Mouse (Mus musculus): ENCODE data around the gene Tmem231. TPM values are rescaled to one million over a fixed set of nuclear protein-coding genes. Genes with fewer than 3 reads are reported as not detected.

Gene Tmem231
- polyA plus RNA-seq, 1 experiment from 2014 or later, result 18.6 TPM

DNA sequence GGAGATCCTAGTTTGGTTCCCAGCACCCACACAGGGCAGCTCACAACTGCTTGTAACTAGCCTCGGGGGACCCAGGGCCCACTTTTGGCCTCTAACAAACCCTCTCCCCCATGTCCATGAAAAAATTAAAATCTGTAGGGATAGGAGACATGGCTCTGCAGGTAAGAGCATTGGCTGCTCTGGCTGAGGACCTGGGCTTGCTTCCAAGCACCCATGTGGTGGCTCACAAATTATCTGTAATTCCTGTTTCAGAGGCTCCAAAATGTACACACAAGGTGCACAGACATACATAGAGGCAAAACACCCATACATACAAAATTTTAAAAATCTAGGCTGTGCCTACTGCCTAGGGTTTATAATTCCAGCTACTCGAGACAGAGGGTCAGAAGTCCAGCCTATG, 23.6 kb upstream of the Tmem231 start:
- Histone ChIP-seq H3K27me3 (ENCODE audit: control insufficient read depth, insufficient read depth, low read length) (no peaks in the 10 kb centered on the region), H3K9ac (replicated peaks; ENCODE audit: low read length) (no peak overlapping the region), H3K4me3 (ENCODE audit: low read depth, low read length) (no peak overlapping the region), H3K4me1 (ENCODE audit: control insufficient read depth, insufficient read depth, low read length) (no peaks in the 10 kb centered on the region), H3K27ac (replicated peaks; ENCODE audit: low read depth, low read length) (no peak overlapping the region), H3K4me2 (ENCODE audit: low read depth, low read length) (no peak overlapping the region), H3K36me3 (replicated peaks; ENCODE audit: control insufficient read depth, insufficient read depth, low read depth, low read length) (no peaks in the 10 kb centered on the region; the same call in 1 of the 2 replicates), H3K9me3 (replicated peaks; ENCODE audit: control insufficient read depth, low read length) (no peaks in the 10 kb centered on the region)
- DNase-seq (ENCODE audit: low spot score) (no peak), ATAC-seq (replicated peaks; ENCODE audit: insufficient number of reproducible peaks, low FRiP score, low TSS enrichment, low read depth) (no peak)
- 89% methylated on average over 2 of the region's 2 CpGs for WGBS

- Histone ChIP-seq H3K36me3 (replicated peaks; ENCODE audit: control insufficient read depth, insufficient read depth, low read depth, low read length) (no peaks in the 10 kb centered on the region; the same call in 1 of the 2 replicates), H3K4me1 (ENCODE audit: control insufficient read depth, insufficient read depth, low read length) (no peaks in the 10 kb centered on the region), H3K27ac (replicated peaks; ENCODE audit: low read depth, low read length) (no peak overlapping the region), H3K9ac (replicated peaks; ENCODE audit: low read length) (no peak overlapping the region), H3K4me2 (ENCODE audit: low read depth, low read length) (no peak overlapping the region), H3K9me3 (replicated peaks; ENCODE audit: control insufficient read depth, low read length) (no peaks in the 10 kb centered on the region), H3K27me3 (ENCODE audit: control insufficient read depth, insufficient read depth, low read length) (no peaks in the 10 kb centered on the region), H3K4me3 (ENCODE audit: low read depth, low read length) (no peak overlapping the region)
- no peak for ATAC-seq (replicated peaks; ENCODE audit: insufficient number of reproducible peaks, low FRiP score, low TSS enrichment, low read depth)
- 89% methylated on average over 5 of the region's 5 CpGs for WGBS
- no peak for DNase-seq (ENCODE audit: low spot score)
These were observed 22.2 kb upstream of the Tmem231 start for GRCm38 (mm10) chr8:111955879-111956278.

GRCm38 (mm10) chr8:111954844-111955594, 21.3 kb upstream of the Tmem231 start:
- DNase-seq (ENCODE audit: low spot score) (no peak), ATAC-seq (replicated peaks; ENCODE audit: insufficient number of reproducible peaks, low FRiP score, low TSS enrichment, low read depth) (no peak)
- Histone ChIP-seq H3K9ac (replicated peaks; ENCODE audit: low read length) (no peak overlapping the region), H3K27ac (replicated peaks; ENCODE audit: low read depth, low read length) (no peak overlapping the region), H3K36me3 (replicated peaks; ENCODE audit: control insufficient read depth, insufficient read depth, low read depth, low read length) (no peaks in the 10 kb centered on the region; the same call in 1 of the 2 replicates), H3K4me2 (ENCODE audit: low read depth, low read length) (no peak overlapping the region), H3K27me3 (ENCODE audit: control insufficient read depth, insufficient read depth, low read length) (no peaks in the 10 kb centered on the region), H3K9me3 (replicated peaks; ENCODE audit: control insufficient read depth, low read length) (no peaks in the 10 kb centered on the region), H3K4me3 (ENCODE audit: low read depth, low read length) (no peak overlapping the region), H3K4me1 (ENCODE audit: control insufficient read depth, insufficient read depth, low read length) (no peaks in the 10 kb centered on the region)
- WGBS, result 89% methylated on average over 4 of the region's 4 CpGs

GRCm38 (mm10) chr8:111951936-111952335, 18.3 kb upstream of the Tmem231 start:
- no peak overlapping the region for H3K9ac ChIP-seq (replicated peaks; ENCODE audit: low read length)
- no peak overlapping the region for H3K27ac ChIP-seq (replicated peaks; ENCODE audit: low read depth, low read length)
- H3K4me1 ChIP-seq (ENCODE audit: control insufficient read depth, insufficient read depth, low read length), result no peaks in the 10 kb centered on the region
- H3K36me3 ChIP-seq (replicated peaks; ENCODE audit: control insufficient read depth, insufficient read depth, low read depth, low read length), result peaks cover 2% of the 10 kb centered on the region
- no peaks in the 10 kb centered on the region for H3K27me3 ChIP-seq (ENCODE audit: control insufficient read depth, insufficient read depth, low read length)
- no peak overlapping the region for H3K4me2 ChIP-seq (ENCODE audit: low read depth, low read length)
- no peak overlapping the region for H3K4me3 ChIP-seq (ENCODE audit: low read depth, low read length)
- no peak for ATAC-seq (replicated peaks; ENCODE audit: insufficient number of reproducible peaks, low FRiP score, low TSS enrichment, low read depth)
- H3K9me3 ChIP-seq (replicated peaks; ENCODE audit: control insufficient read depth, low read length), result no peaks in the 10 kb centered on the region
- 97% methylated on average over 5 of the region's 5 CpGs for WGBS
- no peak for DNase-seq (ENCODE audit: low spot score)

- no peak for ATAC-seq (replicated peaks; ENCODE audit: insufficient number of reproducible peaks, low FRiP score, low TSS enrichment, low read depth)
These were observed 17.6 kb upstream of the Tmem231 start for GRCm38 (mm10) chr8:111951317-111951716.

DNA sequence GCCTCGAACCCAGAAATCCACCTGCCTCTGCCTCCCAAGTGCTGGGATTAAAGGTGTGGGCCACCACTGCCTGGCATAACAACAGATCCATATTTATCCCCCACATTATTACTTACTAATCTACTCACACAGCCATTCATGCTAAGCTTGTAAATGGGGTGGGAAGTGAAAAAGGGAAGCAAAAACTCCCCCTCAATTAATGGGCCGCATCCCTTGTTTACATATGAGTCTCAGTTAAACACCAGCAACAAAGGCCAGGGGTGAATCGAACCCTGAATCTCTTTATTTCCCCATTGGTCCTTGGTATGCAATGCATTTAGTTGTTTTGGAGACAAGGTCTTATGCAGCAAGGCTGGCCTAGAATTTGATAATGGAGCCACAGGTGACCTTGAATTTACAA, 17.2 kb upstream of the Tmem231 start:
- Histone ChIP-seq H3K9me3 (replicated peaks; ENCODE audit: control insufficient read depth, low read length) (no peaks in the 10 kb centered on the region), H3K27me3 (ENCODE audit: control insufficient read depth, insufficient read depth, low read length) (no peaks in the 10 kb centered on the region), H3K27ac (replicated peaks; ENCODE audit: low read depth, low read length) (no peak overlapping the region), H3K4me1 (ENCODE audit: control insufficient read depth, insufficient read depth, low read length) (no peaks in the 10 kb centered on the region), H3K36me3 (replicated peaks; ENCODE audit: control insufficient read depth, insufficient read depth, low read depth, low read length) (peaks cover 2% of the 10 kb centered on the region), H3K4me3 (ENCODE audit: low read depth, low read length) (no peak overlapping the region), H3K4me2 (ENCODE audit: low read depth, low read length) (no peak overlapping the region), H3K9ac (replicated peaks; ENCODE audit: low read length) (no peak overlapping the region)
- ATAC-seq (replicated peaks; ENCODE audit: insufficient number of reproducible peaks, low FRiP score, low TSS enrichment, low read depth) (no peak), DNase-seq (ENCODE audit: low spot score) (no peak)
- 87% methylated on average over 3 of the region's 3 CpGs for WGBS

More at GRCm38 (mm10) chr8:111951317-111951716, 17.6 kb upstream of the Tmem231 start:
- H3K27me3 ChIP-seq (ENCODE audit: control insufficient read depth, insufficient read depth, low read length), result no peaks in the 10 kb centered on the region
- 94% methylated on average over 7 of the region's 7 CpGs for WGBS
- H3K4me2 ChIP-seq (ENCODE audit: low read depth, low read length), result no peak overlapping the region
- no peak overlapping the region for H3K27ac ChIP-seq (replicated peaks; ENCODE audit: low read depth, low read length)
- peaks cover 2% of the 10 kb centered on the region for H3K36me3 ChIP-seq (replicated peaks; ENCODE audit: control insufficient read depth, insufficient read depth, low read depth, low read length)
- H3K4me1 ChIP-seq (ENCODE audit: control insufficient read depth, insufficient read depth, low read length), result no peaks in the 10 kb centered on the region
- H3K4me3 ChIP-seq (ENCODE audit: low read depth, low read length), result no peak overlapping the region
- DNase-seq (ENCODE audit: low spot score), result no peak
- no peaks in the 10 kb centered on the region for H3K9me3 ChIP-seq (replicated peaks; ENCODE audit: control insufficient read depth, low read length)
- no peak overlapping the region for H3K9ac ChIP-seq (replicated peaks; ENCODE audit: low read length)

- no peaks in the 10 kb centered on the region for H3K4me1 ChIP-seq (ENCODE audit: control insufficient read depth, insufficient read depth, low read length)
- H3K27ac ChIP-seq (replicated peaks; ENCODE audit: low read depth, low read length), result no peak overlapping the region
- H3K36me3 ChIP-seq (replicated peaks; ENCODE audit: control insufficient read depth, insufficient read depth, low read depth, low read length), result peaks cover 2% of the 10 kb centered on the region
- no peaks in the 10 kb centered on the region for H3K27me3 ChIP-seq (ENCODE audit: control insufficient read depth, insufficient read depth, low read length)
- H3K9me3 ChIP-seq (replicated peaks; ENCODE audit: control insufficient read depth, low read length), result no peaks in the 10 kb centered on the region
- ATAC-seq (replicated peaks; ENCODE audit: insufficient number of reproducible peaks, low FRiP score, low TSS enrichment, low read depth) (no peak), DNase-seq (ENCODE audit: low spot score) (no peak)
- no peak overlapping the region for H3K9ac ChIP-seq (replicated peaks; ENCODE audit: low read length)
- 94% methylated on average over 8 of the region's 8 CpGs for WGBS
- H3K4me2 ChIP-seq (ENCODE audit: low read depth, low read length), result no peak overlapping the region
- no peak overlapping the region for H3K4me3 ChIP-seq (ENCODE audit: low read depth, low read length)
These were observed 14.3 kb upstream of the Tmem231 start for GRCm38 (mm10) chr8:111947954-111948353.

- Histone ChIP-seq H3K9me3 (replicated peaks; ENCODE audit: control insufficient read depth, low read length) (no peaks in the 10 kb centered on the region), H3K4me2 (ENCODE audit: low read depth, low read length) (no peak overlapping the region), H3K4me1 (ENCODE audit: control insufficient read depth, insufficient read depth, low read length) (no peaks in the 10 kb centered on the region), H3K36me3 (replicated peaks; ENCODE audit: control insufficient read depth, insufficient read depth, low read depth, low read length) (peaks cover 2% of the 10 kb centered on the region), H3K4me3 (ENCODE audit: low read depth, low read length) (no peak overlapping the region), H3K27ac (replicated peaks; ENCODE audit: low read depth, low read length) (no peak overlapping the region), H3K27me3 (ENCODE audit: control insufficient read depth, insufficient read depth, low read length) (no peaks in the 10 kb centered on the region), H3K9ac (replicated peaks; ENCODE audit: low read length) (no peak overlapping the region)
- WGBS, result 87% methylated on average over 2 of the region's 2 CpGs
- no peak for ATAC-seq (replicated peaks; ENCODE audit: insufficient number of reproducible peaks, low FRiP score, low TSS enrichment, low read depth)
- no peak for DNase-seq (ENCODE audit: low spot score)
These were observed 13.5 kb upstream of the Tmem231 start for GRCm38 (mm10) chr8:111947144-111947543.
